10 mouse cellular contexts compared by ENCODE assay signal in the genomic region with DNA sequence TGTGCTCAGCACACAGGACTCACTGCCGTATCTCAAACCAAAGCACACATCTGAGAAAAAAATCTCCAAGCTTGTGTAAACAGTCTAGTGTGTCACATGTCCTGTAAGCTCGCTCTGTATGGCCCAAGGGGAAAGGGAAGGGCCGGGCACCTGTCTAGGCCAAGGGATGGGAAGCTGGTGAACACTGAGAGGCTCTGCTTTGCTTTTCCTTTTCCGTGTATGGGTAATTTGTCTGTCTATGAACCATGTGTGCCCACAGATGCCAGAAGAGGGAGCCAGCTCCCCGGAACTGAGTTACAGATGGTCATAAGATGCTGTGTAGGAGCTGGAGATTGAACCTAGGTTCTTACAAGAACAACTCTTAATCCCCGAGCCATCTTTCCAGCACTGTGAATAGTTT. TPM values are rescaled to one million over a fixed set of nuclear protein-coding genes. Genes with fewer than 3 reads are reported as not detected.
DNase-seq lines count a peak whose midpoint lies in the region; ATAC-seq and TF ChIP-seq lines count a peak whose summit lies in the region.
"Had no signal": no experiment of that assay in that cellular context is flagged by ENCODE, and none has a peak within 500 bp of the region (broad histone marks: within the 10 kb centered on the region; RNA-seq: fewer than 3 reads in every experiment).

No protein-coding gene starts in this region.

- H3K4me2 ChIP-seq in embryonic facial prominence, embryonic 11.5 days (ENCODE audit: low read depth, low read length) = no peak overlapping the region
- H3K4me2 ChIP-seq in liver, embryonic 15.5 days = no peak overlapping the region
- H3K4me2 ChIP-seq: limb, embryonic 15.5 days had no signal

- no peak overlapping the region for H3K9ac ChIP-seq in embryonic facial prominence, embryonic 11.5 days (replicated peaks; ENCODE audit: low read length)
- H3K9ac ChIP-seq in liver, embryonic 15.5 days = no peak overlapping the region
- H3K9ac ChIP-seq: limb, embryonic 15.5 days had no signal

- no peak for ATAC-seq in embryonic facial prominence, embryonic 11.5 days (replicated peaks; ENCODE audit: insufficient number of reproducible peaks, low FRiP score, low TSS enrichment, low read depth)
- peak; percentile 60; the same call in 1 of the 2 replicates for ATAC-seq in erythroid progenitor cell, adult 5-6 weeks (replicated peaks; ENCODE audit: low FRiP score, poor library complexity, severe bottlenecking)
- ATAC-seq in liver, embryonic 15.5 days (ENCODE audit: insufficient read depth) = no peak

- H3K9me3 ChIP-seq in embryonic facial prominence, embryonic 11.5 days (replicated peaks; ENCODE audit: control insufficient read depth, low read length) = no peaks in the 10 kb centered on the region
- no peaks in the 10 kb centered on the region for H3K9me3 ChIP-seq in embryonic facial prominence, embryonic 10.5 days
- H3K9me3 ChIP-seq in liver, embryonic 15.5 days (replicated peaks) = no peaks in the 10 kb centered on the region
- no peaks in the 10 kb centered on the region for H3K9me3 ChIP-seq in limb, embryonic 10.5 days (replicated peaks)
- H3K9me3 ChIP-seq: limb, embryonic 15.5 days had no signal

- WGBS in embryonic facial prominence, embryonic 11.5 days = 76% methylated on average over 6 of the region's 6 CpGs
- WGBS in embryonic facial prominence, embryonic 10.5 days = 77% methylated on average over 6 of the region's 6 CpGs
- WGBS in spleen, adult 2 months = 65% methylated on average over 6 of the region's 6 CpGs
- WGBS in liver, embryonic 15.5 days (ENCODE audit: insufficient replicate concordance) = 61% methylated on average over 6 of the region's 6 CpGs
- WGBS in limb, embryonic 10.5 days = 84% methylated on average over 6 of the region's 6 CpGs

- DNase-seq in embryonic facial prominence, embryonic 11.5 days (ENCODE audit: low spot score) = peak; percentile 27
- no peak for DNase-seq in embryonic facial prominence, embryonic 10.5 days (ENCODE audit: low spot score)
- DNase-seq in spleen, adult 2 months (ENCODE audit: low read depth in 1 of 2, low spot score in 2 of 2) = peak; percentile 17 to 46
- no peak for DNase-seq in spleen, postnatal 14 days (ENCODE audit: low spot score in 2 of 2)
- DNase-seq in splenic B cell, adult 2 months (ENCODE audit: low read depth, low spot score) = peak; percentile 63
- no peak for DNase-seq in limb, embryonic 10.5 days (ENCODE audit: low spot score)

- no peak overlapping the region for H3K4me3 ChIP-seq in embryonic facial prominence, embryonic 11.5 days (ENCODE audit: low read depth, low read length)
- H3K4me3 ChIP-seq in embryonic facial prominence, embryonic 10.5 days = no peak overlapping the region
- H3K4me3 ChIP-seq in spleen, adult 2 months (ENCODE audit: extremely low read depth, insufficient read depth, insufficient read length) = no peak overlapping the region
- no peak overlapping the region for H3K4me3 ChIP-seq in liver, embryonic 15.5 days (replicated peaks)
- no peak overlapping the region for H3K4me3 ChIP-seq in limb, embryonic 10.5 days
- H3K4me3 ChIP-seq: limb, embryonic 15.5 days had no signal

- H3K27me3 ChIP-seq in embryonic facial prominence, embryonic 11.5 days (ENCODE audit: control insufficient read depth, insufficient read depth, low read length) = no peaks in the 10 kb centered on the region
- H3K27me3 ChIP-seq in embryonic facial prominence, embryonic 10.5 days (replicated peaks; ENCODE audit: low read depth, poor library complexity, severe bottlenecking) = no peaks in the 10 kb centered on the region
- H3K27me3 ChIP-seq in spleen, adult 2 months (ENCODE audit: control insufficient read depth, insufficient read depth, low read length) = no peaks in the 10 kb centered on the region
- H3K27me3 ChIP-seq in liver, embryonic 15.5 days = no peaks in the 10 kb centered on the region
- H3K27me3 ChIP-seq in splenic B cell, adult 2 months (ENCODE audit: control insufficient read depth, insufficient read depth, low read length, poor library complexity, severe bottlenecking) = no peaks in the 10 kb centered on the region
- H3K27me3 ChIP-seq in limb, embryonic 10.5 days (ENCODE audit: low read depth, poor library complexity, severe bottlenecking) = no peaks in the 10 kb centered on the region
- H3K27me3 ChIP-seq: limb, embryonic 15.5 days had no signal

- H3K4me1 ChIP-seq in embryonic facial prominence, embryonic 11.5 days (ENCODE audit: control insufficient read depth, insufficient read depth, low read length) = no peaks in the 10 kb centered on the region
- no peaks in the 10 kb centered on the region for H3K4me1 ChIP-seq in embryonic facial prominence, embryonic 10.5 days
- no peaks in the 10 kb centered on the region for H3K4me1 ChIP-seq in spleen, adult 2 months (ENCODE audit: control insufficient read depth, insufficient read depth, insufficient read length)
- H3K4me1 ChIP-seq in liver, embryonic 15.5 days (replicated peaks) = peaks cover 21% of the 10 kb centered on the region
- no peaks in the 10 kb centered on the region for H3K4me1 ChIP-seq in limb, embryonic 10.5 days
- H3K4me1 ChIP-seq: limb, embryonic 15.5 days had no signal

- H3K27ac ChIP-seq in embryonic facial prominence, embryonic 11.5 days (replicated peaks; ENCODE audit: low read depth, low read length) = no peak overlapping the region
- H3K27ac ChIP-seq in embryonic facial prominence, embryonic 10.5 days (replicated peaks) = no peak overlapping the region
- no peak overlapping the region for H3K27ac ChIP-seq in spleen, adult 2 months (ENCODE audit: insufficient read depth, low read length)
- 0 out of 2 replicates have a peak overlapping the region, but pooled peaks have one; percentile 16 for H3K27ac ChIP-seq in liver, embryonic 15.5 days (replicated peaks)
- no peak overlapping the region for H3K27ac ChIP-seq in limb, embryonic 10.5 days
- H3K27ac ChIP-seq: limb, embryonic 15.5 days had no signal

- no peak for TF ChIP-seq POLR2A in spleen, adult 2 months (IDR thresholded peaks at IDR 0.05; ENCODE audit: low read depth, low read length)

- peaks cover 18% of the 10 kb centered on the region for H3K36me3 ChIP-seq in embryonic facial prominence, embryonic 11.5 days (replicated peaks; ENCODE audit: control insufficient read depth, insufficient read depth, low read depth, low read length)
- H3K36me3 ChIP-seq in embryonic facial prominence, embryonic 10.5 days (replicated peaks) = peaks cover 99% of the 10 kb centered on the region
- H3K36me3 ChIP-seq in spleen, adult 2 months (ENCODE audit: control insufficient read depth, insufficient read depth, low read length) = peaks cover 53% of the 10 kb centered on the region
- peaks cover 100% of the 10 kb centered on the region for H3K36me3 ChIP-seq in liver, embryonic 15.5 days (replicated peaks)
- peaks cover 19% of the 10 kb centered on the region for H3K36me3 ChIP-seq in splenic B cell, adult 2 months (ENCODE audit: control insufficient read depth, insufficient read depth, low read length, poor library complexity, severe bottlenecking)
- H3K36me3 ChIP-seq in limb, embryonic 10.5 days = peaks cover 99% of the 10 kb centered on the region

- TF ChIP-seq CTCF in spleen, adult 2 months (IDR thresholded peaks at IDR 0.05; ENCODE audit: extremely low read depth, insufficient read depth, insufficient read length, insufficient replicate concordance) = no peak; the same call in 1 of the 2 replicates

RNA-seq across cellular contexts. Expression of a gene that starts 18.7 kb away (rescaled TPM):
- polyA plus RNA-seq in embryonic facial prominence, embryonic 11.5 days (2014; fragmentation: Nextera tagmentation; extraction: Ambion mirVana) = 107 and 111 TPM in 2 replicates
- 83.4 and 85.3 TPM in 2 replicates for polyA plus RNA-seq in embryonic facial prominence, embryonic 10.5 days (2016; fragmentation: Nextera tagmentation; extraction: Ambion mirVana)
- polyA plus RNA-seq in spleen, adult 2 months (2012; rRNA removed) = 14.8 and 15.3 TPM in 2 replicates
- total RNA-seq in erythroid progenitor cell, adult 5-6 weeks (2015; ENCODE audit: low replicate concordance) = 62.9 and 90.1 TPM in 2 replicates
- total RNA-seq in erythroid progenitor cell, adult 5-6 weeks (2017; ENCODE audit: low replicate concordance) = 63.4 and 92.7 TPM in 2 replicates
- 37.3 and 38.7 TPM in 2 replicates for polyA plus RNA-seq in liver, embryonic 15.5 days (2015; fragmentation: Nextera tagmentation; extraction: Ambion mirVana)
- polyA plus RNA-seq in limb, embryonic 10.5 days (2016; fragmentation: Nextera tagmentation; extraction: Ambion mirVana) = 78.1 and 88.8 TPM in 2 replicates

RNA-seq across cellular contexts. Expression of a gene that starts 20.8 kb away (rescaled TPM):
- polyA plus RNA-seq in embryonic facial prominence, embryonic 11.5 days (2014; fragmentation: Nextera tagmentation; extraction: Ambion mirVana) = 16.4 and 19.8 TPM in 2 replicates
- polyA plus RNA-seq in embryonic facial prominence, embryonic 10.5 days (2016; fragmentation: Nextera tagmentation; extraction: Ambion mirVana) = 28.0 and 28.8 TPM in 2 replicates
- 19.9 and 23.1 TPM in 2 replicates for polyA plus RNA-seq in spleen, adult 2 months (2012; rRNA removed)
- 23.4 and 33.1 TPM in 2 replicates for total RNA-seq in erythroid progenitor cell, adult 5-6 weeks (2015; ENCODE audit: low replicate concordance)
- total RNA-seq in erythroid progenitor cell, adult 5-6 weeks (2017; ENCODE audit: low replicate concordance) = 21.6 and 29.3 TPM in 2 replicates
- polyA plus RNA-seq in liver, embryonic 15.5 days (2015; fragmentation: Nextera tagmentation; extraction: Ambion mirVana) = 11.6 and 14.5 TPM in 2 replicates
- 24.3 and 27.3 TPM in 2 replicates for polyA plus RNA-seq in limb, embryonic 10.5 days (2016; fragmentation: Nextera tagmentation; extraction: Ambion mirVana)

RNA-seq across cellular contexts. Expression of a gene that starts 21.9 kb away (rescaled TPM):
- polyA plus RNA-seq in embryonic facial prominence, embryonic 11.5 days (2014; fragmentation: Nextera tagmentation; extraction: Ambion mirVana) = not detected in 2 replicates
- polyA plus RNA-seq in embryonic facial prominence, embryonic 10.5 days (2016; fragmentation: Nextera tagmentation; extraction: Ambion mirVana) = 0.18 TPM in 1 of 2 replicates, not detected in the other
- 0.15 and 0.32 TPM in 2 replicates for polyA plus RNA-seq in spleen, adult 2 months (2012; rRNA removed)
- not detected in 2 replicates for total RNA-seq in erythroid progenitor cell, adult 5-6 weeks (2015; ENCODE audit: low replicate concordance)
- total RNA-seq in erythroid progenitor cell, adult 5-6 weeks (2017; ENCODE audit: low replicate concordance) = not detected in 2 replicates
- not detected in 2 replicates for polyA plus RNA-seq in liver, embryonic 15.5 days (2015; fragmentation: Nextera tagmentation; extraction: Ambion mirVana)
- not detected in 2 replicates for polyA plus RNA-seq in limb, embryonic 10.5 days (2016; fragmentation: Nextera tagmentation; extraction: Ambion mirVana)
- polyA plus RNA-seq: frontal cortex, adult 2 months; limb, embryonic 15.5 days had no signal

RNA-seq across cellular contexts. Expression of a gene that starts 29.0 kb away (rescaled TPM):
- polyA plus RNA-seq in embryonic facial prominence, embryonic 11.5 days (2014; fragmentation: Nextera tagmentation; extraction: Ambion mirVana) = 7.9 and 9.0 TPM in 2 replicates
- polyA plus RNA-seq in embryonic facial prominence, embryonic 10.5 days (2016; fragmentation: Nextera tagmentation; extraction: Ambion mirVana) = 6.1 and 6.3 TPM in 2 replicates
- 21.7 and 24.6 TPM in 2 replicates for polyA plus RNA-seq in spleen, adult 2 months (2012; rRNA removed)
- 3.2 and 11.7 TPM in 2 replicates for total RNA-seq in erythroid progenitor cell, adult 5-6 weeks (2015; ENCODE audit: low replicate concordance)
- 0.61 TPM in 1 of 2 replicates, not detected in the other for total RNA-seq in erythroid progenitor cell, adult 5-6 weeks (2017; ENCODE audit: low replicate concordance)
- 52.0 and 62.6 TPM in 2 replicates for polyA plus RNA-seq in liver, embryonic 15.5 days (2015; fragmentation: Nextera tagmentation; extraction: Ambion mirVana)
- 9.9 and 10.3 TPM in 2 replicates for polyA plus RNA-seq in limb, embryonic 10.5 days (2016; fragmentation: Nextera tagmentation; extraction: Ambion mirVana)

RNA-seq across cellular contexts. Expression of a gene that starts 40.5 kb away (rescaled TPM):
- polyA plus RNA-seq in embryonic facial prominence, embryonic 11.5 days (2014; fragmentation: Nextera tagmentation; extraction: Ambion mirVana) = 95.1 and 96.7 TPM in 2 replicates
- polyA plus RNA-seq in embryonic facial prominence, embryonic 10.5 days (2016; fragmentation: Nextera tagmentation; extraction: Ambion mirVana) = 106 and 111 TPM in 2 replicates
- polyA plus RNA-seq in spleen, adult 2 months (2012; rRNA removed) = 62.4 and 65.8 TPM in 2 replicates
- total RNA-seq in erythroid progenitor cell, adult 5-6 weeks (2015; ENCODE audit: low replicate concordance) = 68.5 and 96.0 TPM in 2 replicates
- total RNA-seq in erythroid progenitor cell, adult 5-6 weeks (2017; ENCODE audit: low replicate concordance) = 56.4 and 69.8 TPM in 2 replicates
- 82.5 and 88.5 TPM in 2 replicates for polyA plus RNA-seq in liver, embryonic 15.5 days (2015; fragmentation: Nextera tagmentation; extraction: Ambion mirVana)
- 109 TPM in 2 replicates for polyA plus RNA-seq in limb, embryonic 10.5 days (2016; fragmentation: Nextera tagmentation; extraction: Ambion mirVana)

Comparison
In these comparisons a context has a peak if more than half of its experiments do, and no peak if none do; other contexts are left out.
1. DNase-seq: peak in embryonic facial prominence, embryonic 11.5 days (single experiment), spleen, adult 2 months (2 of 2) and splenic B cell, adult 2 months (single experiment); none in embryonic facial prominence, embryonic 10.5 days (single experiment), spleen, postnatal 14 days (0 of 2) and limb, embryonic 10.5 days (single experiment).